Mouse (Mus musculus) MN1 (cell line): Measurements from ENCODE around the gene Zfp768.

Experiments used
- DNase-seq: peaks from one replicate; pipeline ENCODE4 v3.0.0-alpha.2; 2016; ENCODE audit warnings: low spot score

The Zfp768 gene

DNA sequence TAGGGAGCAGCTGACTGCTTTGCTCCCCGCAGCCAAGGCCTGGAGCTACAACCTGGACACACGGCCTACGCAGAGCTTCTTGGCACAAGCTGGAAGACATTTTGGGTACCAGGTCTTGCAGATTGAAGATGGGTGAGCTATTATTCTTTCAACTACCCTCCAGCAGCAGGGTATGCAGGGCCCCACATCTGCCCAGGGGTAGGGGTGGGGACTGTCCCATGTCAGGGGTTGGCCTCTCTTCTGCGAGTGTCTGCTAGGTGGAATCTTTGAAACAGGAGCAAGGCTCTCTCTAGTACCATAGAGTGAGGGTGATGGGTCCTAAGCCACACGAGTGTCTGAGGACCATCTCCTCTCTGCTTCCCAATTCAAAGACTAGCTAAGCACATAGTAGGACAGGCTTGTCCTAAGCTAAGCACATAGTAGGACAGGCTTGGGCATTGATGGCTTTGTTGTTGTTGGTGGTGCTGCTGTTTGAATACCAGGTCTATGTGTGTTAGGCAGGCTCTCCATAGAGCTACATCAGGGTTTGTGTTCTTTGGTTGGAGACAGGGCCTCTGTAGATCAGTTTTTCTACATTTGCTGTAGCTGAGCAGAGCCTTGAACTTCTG, 47.7 kb downstream of the Zfp768 start:
- no peak for DNase-seq

DNA sequence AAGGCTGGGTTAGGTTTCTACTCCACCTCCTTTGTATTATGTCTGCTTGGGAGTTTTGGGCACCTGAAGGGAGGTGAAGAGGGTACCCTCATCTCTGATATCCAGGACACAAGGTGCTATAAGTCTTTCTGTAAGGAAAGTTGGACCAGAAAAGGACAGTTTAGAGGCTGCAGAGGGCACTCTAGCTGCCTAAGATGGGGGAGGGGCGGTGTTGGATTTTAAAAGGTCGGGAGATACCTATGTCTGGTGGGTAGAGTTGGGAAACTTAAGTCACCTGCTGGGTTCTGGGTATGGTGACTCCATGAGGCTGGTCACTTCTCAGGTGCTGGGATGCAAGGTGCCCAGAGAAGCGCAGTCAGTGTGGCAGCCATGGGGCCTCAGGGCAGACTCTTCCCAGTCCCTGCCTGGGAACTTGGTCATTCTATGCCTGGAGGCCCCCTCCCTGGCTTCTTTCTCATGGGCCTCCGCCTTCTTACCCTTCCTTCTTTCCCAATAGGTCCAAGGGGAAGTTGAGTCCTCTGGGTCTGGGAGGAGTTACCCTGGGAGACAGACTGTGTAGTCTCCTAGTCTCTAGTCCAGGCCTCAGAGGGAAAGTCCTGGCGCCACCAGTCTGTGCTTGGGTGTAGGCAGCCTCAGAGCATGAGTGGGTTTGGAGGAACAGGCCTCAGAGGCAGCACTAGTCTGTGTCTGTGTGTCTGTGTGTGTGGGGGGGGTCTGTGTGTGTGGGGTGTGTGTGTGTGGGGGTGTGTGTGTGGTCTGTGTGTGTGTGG, 48.4 kb downstream of the Zfp768 start:
- no peak for DNase-seq

DNA sequence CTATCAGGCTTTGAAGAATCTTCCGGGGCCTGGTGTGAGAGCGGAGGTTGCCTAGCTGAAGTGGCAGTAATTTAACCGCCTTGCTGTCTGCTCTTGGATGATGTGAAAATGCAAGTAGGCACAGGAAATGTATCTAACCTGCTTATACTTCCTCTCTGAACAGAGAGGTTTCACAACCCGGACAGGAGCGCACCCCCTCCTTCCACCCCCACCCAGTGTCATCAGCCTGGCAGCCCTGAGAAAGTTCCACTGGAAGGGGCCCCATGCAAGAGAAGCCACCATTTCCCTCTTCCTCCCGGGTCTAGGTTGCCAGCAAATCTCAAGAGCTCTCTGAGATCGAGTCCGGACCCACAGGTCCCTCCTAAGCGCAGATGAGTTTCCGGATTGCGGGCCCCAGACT, 49.3 kb downstream of the Zfp768 start, which contains the start of gene Itgal:
Gene Itgal (plus strand): TSS at position 163 of the 400 bp plus-strand sequence.
- no peak for DNase-seq
